ENCODE assay signal across 20 mouse cellular contexts in the genomic region with DNA sequence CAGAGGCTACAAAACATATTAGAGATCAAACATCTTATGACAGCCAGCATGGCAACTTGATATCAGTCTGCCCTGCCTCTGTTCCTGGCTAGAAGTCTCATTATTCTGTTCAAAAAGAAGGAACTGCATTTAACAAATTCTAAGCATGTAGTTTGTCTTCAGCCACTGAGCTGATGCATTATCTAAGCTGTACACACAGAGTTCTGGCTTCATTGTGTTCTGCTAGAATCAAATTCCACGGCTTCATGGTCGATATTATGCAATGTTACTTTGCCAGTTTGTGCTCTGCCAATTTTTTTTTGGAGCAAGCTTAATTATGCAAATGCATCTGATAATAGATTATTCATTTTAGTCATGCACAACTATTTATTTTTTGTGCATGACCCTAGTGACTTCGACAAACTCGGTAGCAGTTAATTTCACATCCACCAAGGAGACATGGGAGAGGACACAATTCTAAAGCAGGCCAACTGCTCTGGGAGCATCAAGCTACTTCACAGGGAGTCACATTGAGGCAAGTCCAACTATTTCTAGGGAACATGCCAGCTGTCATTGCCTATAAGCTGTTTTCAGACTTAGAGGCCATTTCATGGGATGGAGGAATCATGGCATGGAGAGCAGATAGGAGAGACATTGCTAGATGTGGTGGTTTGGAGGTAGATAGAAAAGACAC.
A peak's percentile ranks its signal among the peaks of the same experiment; 100 is the strongest.
DNase-seq lines count a peak whose midpoint lies in the region; ATAC-seq and TF ChIP-seq lines count a peak whose summit lies in the region.
"Had no signal": no experiment of that assay in that cellular context is flagged by ENCODE, and none has a peak within 500 bp of the region (broad histone marks: within the 10 kb centered on the region; RNA-seq: fewer than 3 reads in every experiment).

No protein-coding gene starts in this region.

- H3K9ac ChIP-seq in forebrain, postnatal 0 days, result no peak overlapping the region
- H3K9ac ChIP-seq in forebrain, embryonic 15.5 days (replicated peaks), result no peak overlapping the region
- no peak overlapping the region for H3K9ac ChIP-seq in hindbrain, postnatal 0 days (replicated peaks; ENCODE audit: low read length)
- no peak overlapping the region for H3K9ac ChIP-seq in hindbrain, embryonic 12.5 days
- no peak overlapping the region for H3K9ac ChIP-seq in midbrain, postnatal 0 days (replicated peaks; ENCODE audit: low read length, poor library complexity, severe bottlenecking)
- H3K9ac ChIP-seq in midbrain, embryonic 13.5 days (replicated peaks), result no peak overlapping the region
- H3K9ac ChIP-seq: forebrain, embryonic 13.5 days; heart, embryonic 13.5 days had no signal

- no peak overlapping the region for H3K4me2 ChIP-seq in forebrain, postnatal 0 days (ENCODE audit: low read depth)
- no peak overlapping the region for H3K4me2 ChIP-seq in forebrain, embryonic 15.5 days (replicated peaks)
- H3K4me2 ChIP-seq in hindbrain, postnatal 0 days (ENCODE audit: low read depth, low read length), result no peak overlapping the region
- H3K4me2 ChIP-seq in hindbrain, embryonic 12.5 days (replicated peaks), result no peak overlapping the region
- H3K4me2 ChIP-seq in midbrain, postnatal 0 days (ENCODE audit: low read depth, low read length, poor library complexity, severe bottlenecking), result no peak overlapping the region
- H3K4me2 ChIP-seq in midbrain, embryonic 13.5 days (replicated peaks), result no peak overlapping the region
- H3K4me2 ChIP-seq: forebrain, embryonic 13.5 days; heart, embryonic 13.5 days had no signal

- no peaks in the 10 kb centered on the region for H3K9me3 ChIP-seq in forebrain, postnatal 0 days (ENCODE audit: low read length)
- H3K9me3 ChIP-seq in forebrain, embryonic 15.5 days, result no peaks in the 10 kb centered on the region
- no peaks in the 10 kb centered on the region for H3K9me3 ChIP-seq in hindbrain, postnatal 0 days (ENCODE audit: low read length)
- no peaks in the 10 kb centered on the region for H3K9me3 ChIP-seq in hindbrain, embryonic 12.5 days (replicated peaks)
- no peaks in the 10 kb centered on the region for H3K9me3 ChIP-seq in midbrain, postnatal 0 days (ENCODE audit: low read length)
- H3K9me3 ChIP-seq in midbrain, embryonic 13.5 days, result no peaks in the 10 kb centered on the region
- H3K9me3 ChIP-seq: embryonic facial prominence, embryonic 10.5 days; forebrain, embryonic 13.5 days; heart, embryonic 13.5 days had no signal

- no peak overlapping the region for H3K27ac ChIP-seq in forebrain, postnatal 0 days (ENCODE audit: low read depth, low read length)
- H3K27ac ChIP-seq in forebrain, embryonic 15.5 days (replicated peaks), result no peak overlapping the region
- H3K27ac ChIP-seq in hindbrain, postnatal 0 days, result no peak overlapping the region
- H3K27ac ChIP-seq in hindbrain, embryonic 12.5 days, result no peak overlapping the region
- H3K27ac ChIP-seq in midbrain, postnatal 0 days (ENCODE audit: low read depth, low read length), result no peak overlapping the region
- no peak overlapping the region for H3K27ac ChIP-seq in midbrain, embryonic 13.5 days
- H3K27ac ChIP-seq: embryonic facial prominence, embryonic 10.5 days; forebrain, embryonic 13.5 days; heart, embryonic 13.5 days had no signal

- peak; percentile 1 for DNase-seq in forebrain, postnatal 0 days
- peak; percentile 44 for DNase-seq in hindbrain, postnatal 0 days (ENCODE audit: low spot score)
- peak; percentile 38 for DNase-seq in midbrain, postnatal 0 days (ENCODE audit: low spot score)
- DNase-seq in spleen, postnatal 10 days (ENCODE audit: low spot score in 2 of 2), result no peak
- DNase-seq: adrenal gland, adult 8-10 months; adrenal gland, postnatal 36 days; cerebellum, adult 18-20 months; cerebellum, postnatal 25 days; gastrocnemius, postnatal 36 days; heart, adult 11 months; heart, postnatal 36 days; kidney, adult 2 months had no signal

- no peaks in the 10 kb centered on the region for H3K27me3 ChIP-seq in forebrain, postnatal 0 days (ENCODE audit: insufficient read depth, low read length)
- H3K27me3 ChIP-seq in forebrain, embryonic 15.5 days, result no peaks in the 10 kb centered on the region
- no peaks in the 10 kb centered on the region for H3K27me3 ChIP-seq in hindbrain, postnatal 0 days (ENCODE audit: insufficient read depth, low read length)
- H3K27me3 ChIP-seq in hindbrain, embryonic 12.5 days, result no peaks in the 10 kb centered on the region
- H3K27me3 ChIP-seq in midbrain, postnatal 0 days (ENCODE audit: insufficient read depth, low read length), result no peaks in the 10 kb centered on the region
- no peaks in the 10 kb centered on the region for H3K27me3 ChIP-seq in midbrain, embryonic 13.5 days
- H3K27me3 ChIP-seq: CH12.LX; forebrain, embryonic 13.5 days; heart, embryonic 13.5 days had no signal

- 37% methylated on average over 4 of the region's 4 CpGs for WGBS in forebrain, postnatal 0 days
- 53% methylated on average over 4 of the region's 4 CpGs for WGBS in forebrain, embryonic 15.5 days
- 35% methylated on average over 4 of the region's 4 CpGs for WGBS in hindbrain, postnatal 0 days
- WGBS in hindbrain, embryonic 12.5 days, result 63% methylated on average over 4 of the region's 4 CpGs
- 61% methylated on average over 4 of the region's 4 CpGs for WGBS in midbrain, postnatal 0 days
- WGBS in midbrain, embryonic 13.5 days, result 75% methylated on average over 4 of the region's 4 CpGs

- no peak overlapping the region for H3K4me3 ChIP-seq in forebrain, postnatal 0 days (ENCODE audit: low read depth, low read length)
- no peak overlapping the region for H3K4me3 ChIP-seq in forebrain, embryonic 15.5 days
- no peak overlapping the region for H3K4me3 ChIP-seq in hindbrain, postnatal 0 days (ENCODE audit: low read length)
- no peak overlapping the region for H3K4me3 ChIP-seq in hindbrain, embryonic 12.5 days
- H3K4me3 ChIP-seq in midbrain, postnatal 0 days (ENCODE audit: low read depth, low read length), result no peak overlapping the region
- H3K4me3 ChIP-seq in midbrain, embryonic 13.5 days (replicated peaks), result no peak overlapping the region
- H3K4me3 ChIP-seq: embryonic facial prominence, embryonic 10.5 days; forebrain, embryonic 13.5 days; heart, embryonic 13.5 days had no signal

- no peak; the same call in 1 of the 2 replicates for ATAC-seq in forebrain, postnatal 0 days
- no peak for ATAC-seq in forebrain, embryonic 15.5 days (replicated peaks)
- ATAC-seq in hindbrain, postnatal 0 days, result peak; percentile 40
- no peak for ATAC-seq in hindbrain, embryonic 12.5 days (ENCODE audit: low FRiP score)
- ATAC-seq in midbrain, postnatal 0 days (ENCODE audit: low FRiP score), result no peak
- no peak for ATAC-seq in midbrain, embryonic 13.5 days
- ATAC-seq: forebrain, embryonic 13.5 days; intestine, embryonic 16.5 days had no signal

- TF ChIP-seq CTCF in forebrain, postnatal 0 days (IDR thresholded peaks at IDR 0.05; ENCODE audit: low read depth), result no peak
- TF ChIP-seq CTCF in hindbrain, postnatal 0 days (IDR thresholded peaks at IDR 0.05; ENCODE audit: low read depth), result no peak
- no peak for TF ChIP-seq CTCF in midbrain, postnatal 0 days (IDR thresholded peaks at IDR 0.05)

- H3K36me3 ChIP-seq in forebrain, postnatal 0 days (ENCODE audit: insufficient read depth), result no peaks in the 10 kb centered on the region
- no peaks in the 10 kb centered on the region for H3K36me3 ChIP-seq in forebrain, embryonic 15.5 days
- H3K36me3 ChIP-seq in hindbrain, postnatal 0 days (ENCODE audit: insufficient read depth, low read length), result no peaks in the 10 kb centered on the region
- no peaks in the 10 kb centered on the region for H3K36me3 ChIP-seq in hindbrain, embryonic 12.5 days
- no peaks in the 10 kb centered on the region for H3K36me3 ChIP-seq in midbrain, postnatal 0 days (ENCODE audit: insufficient read depth, low read length)
- no peaks in the 10 kb centered on the region for H3K36me3 ChIP-seq in midbrain, embryonic 13.5 days
- H3K36me3 ChIP-seq: embryonic facial prominence, embryonic 10.5 days; heart, embryonic 13.5 days had no signal

- H3K4me1 ChIP-seq in forebrain, postnatal 0 days (ENCODE audit: insufficient read depth), result no peaks in the 10 kb centered on the region
- H3K4me1 ChIP-seq in forebrain, embryonic 15.5 days, result peaks cover 2% of the 10 kb centered on the region; the same call in 1 of the 2 replicates
- H3K4me1 ChIP-seq in hindbrain, postnatal 0 days (ENCODE audit: insufficient read depth, low read length), result no peaks in the 10 kb centered on the region
- H3K4me1 ChIP-seq in hindbrain, embryonic 12.5 days, result no peaks in the 10 kb centered on the region
- H3K4me1 ChIP-seq in midbrain, postnatal 0 days (ENCODE audit: insufficient read depth, low read length), result no peaks in the 10 kb centered on the region
- no peaks in the 10 kb centered on the region for H3K4me1 ChIP-seq in midbrain, embryonic 13.5 days (replicated peaks)
- H3K4me1 ChIP-seq: embryonic facial prominence, embryonic 10.5 days; forebrain, embryonic 13.5 days; heart, embryonic 13.5 days had no signal

Comparison
In these comparisons a context has a peak if more than half of its experiments do, and no peak if none do; other contexts are left out.
1. DNase-seq: peak in forebrain, postnatal 0 days (single experiment), hindbrain, postnatal 0 days (single experiment) and midbrain, postnatal 0 days (single experiment); none in spleen, postnatal 10 days (0 of 2).